Mouse (Mus musculus): ENCODE measurements around the gene Pola1.
"Not testable (repeated sequence)": the region's sequence is repeated elsewhere in the genome, so short reads cannot be mapped to it uniquely, and the experiment has no call there.

The Pola1 gene

DNA sequence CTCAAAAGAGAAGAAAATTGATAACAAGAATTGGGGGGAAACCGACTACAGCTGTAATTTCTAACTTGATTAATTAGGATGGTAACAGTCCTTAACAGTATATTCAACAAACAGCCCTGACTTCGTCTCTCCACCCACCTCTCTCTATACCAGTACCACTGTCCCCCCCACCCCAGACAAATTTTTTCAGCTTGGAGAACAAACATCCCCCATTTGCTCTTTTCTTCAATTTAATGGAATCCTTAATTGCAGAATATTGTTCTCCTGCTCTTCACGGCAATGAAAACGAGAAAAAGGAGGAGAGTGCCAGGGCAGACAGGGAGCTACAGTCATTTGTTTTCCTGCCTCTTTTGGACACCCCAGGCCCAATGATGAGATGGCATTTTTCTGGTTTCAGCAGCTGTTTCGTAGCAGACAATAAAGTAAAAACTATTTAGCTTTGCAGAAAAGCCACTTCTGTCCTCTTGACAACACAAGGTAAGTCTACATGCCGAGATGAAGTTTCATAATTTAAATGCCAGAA is 202.2 kb downstream of the Pola1 start:
- DNase-seq (ENCODE audit: low spot score): no peak

DNA sequence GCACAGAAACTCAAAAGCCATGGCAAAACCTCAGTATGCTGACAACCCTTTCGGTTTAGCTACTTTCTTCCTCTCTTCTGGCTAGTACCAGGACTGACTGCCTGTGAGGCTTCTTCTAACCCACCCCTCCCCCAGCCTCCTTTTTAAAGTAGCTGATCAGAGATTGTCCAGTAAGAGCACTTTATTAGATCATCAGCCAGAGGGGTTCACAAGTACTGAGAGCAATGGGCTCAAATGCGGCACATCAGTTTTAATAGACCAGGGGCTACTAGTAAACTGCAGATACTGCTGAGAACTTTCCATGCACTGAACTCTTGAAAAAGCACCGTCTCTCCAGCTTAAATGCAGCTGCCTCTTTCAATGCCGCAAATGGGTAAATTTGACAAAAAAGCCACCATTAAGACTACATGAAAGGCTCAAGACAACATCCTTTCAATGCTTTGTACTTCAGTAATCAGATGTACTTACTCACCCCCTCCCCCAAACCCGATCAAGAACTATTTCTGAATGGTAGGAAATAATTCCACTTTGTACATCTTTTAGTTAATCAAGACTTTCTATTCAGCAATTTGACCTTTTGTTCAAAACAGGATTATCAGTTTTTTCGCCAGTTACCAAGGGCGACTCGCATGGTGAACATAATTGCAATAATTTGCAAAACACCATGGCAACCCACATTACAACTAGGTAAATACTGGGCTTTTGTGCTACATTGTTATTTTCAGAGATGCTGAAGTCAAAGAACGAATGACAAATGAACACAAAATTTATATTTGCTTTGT is 202.8 kb downstream of the Pola1 start:
- DNase-seq (ENCODE audit: low spot score): no peak

DNA sequence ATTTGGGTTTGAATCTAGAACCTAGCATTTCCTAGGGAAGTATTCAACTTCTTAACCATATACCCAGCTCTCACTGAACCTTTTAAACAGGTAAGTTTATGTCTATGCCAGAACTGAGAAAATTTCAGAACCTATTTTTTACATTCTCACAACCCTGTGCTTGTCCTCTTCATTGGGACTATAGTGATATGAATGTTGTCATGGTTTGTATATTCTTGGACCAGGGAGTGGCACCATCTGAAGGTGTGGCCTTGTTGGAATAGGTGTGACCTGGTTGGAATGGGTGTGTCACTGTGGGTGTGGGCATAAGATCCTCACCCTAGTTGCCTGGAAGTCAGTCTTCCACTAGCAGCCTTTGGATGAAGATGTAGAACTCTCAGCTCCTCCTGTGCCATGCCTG is 231.1 kb downstream of the Pola1 start:
- DNase-seq (ENCODE audit: low spot score): not testable (repeated sequence)

DNA sequence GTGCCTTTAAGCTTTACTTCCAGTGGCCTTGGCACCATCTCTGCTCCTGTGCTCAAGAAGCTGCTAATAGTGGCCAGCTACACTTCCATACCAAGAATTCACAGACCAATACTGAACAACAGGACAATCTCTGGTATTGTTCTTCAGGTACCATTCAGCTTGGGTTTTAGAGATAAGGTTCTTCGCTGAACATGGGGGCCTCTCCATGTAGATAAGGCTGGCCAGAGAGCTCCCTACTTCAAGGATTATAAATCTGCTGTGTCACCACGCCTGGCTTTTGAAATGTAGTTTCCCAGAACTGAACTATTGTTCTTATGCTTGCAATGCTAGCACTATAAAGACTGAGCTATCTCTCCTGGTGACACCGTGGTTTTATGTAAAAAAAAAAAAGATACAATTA is 234.9 kb downstream of the Pola1 start:
- DNase-seq (ENCODE audit: low spot score): no peak

DNA sequence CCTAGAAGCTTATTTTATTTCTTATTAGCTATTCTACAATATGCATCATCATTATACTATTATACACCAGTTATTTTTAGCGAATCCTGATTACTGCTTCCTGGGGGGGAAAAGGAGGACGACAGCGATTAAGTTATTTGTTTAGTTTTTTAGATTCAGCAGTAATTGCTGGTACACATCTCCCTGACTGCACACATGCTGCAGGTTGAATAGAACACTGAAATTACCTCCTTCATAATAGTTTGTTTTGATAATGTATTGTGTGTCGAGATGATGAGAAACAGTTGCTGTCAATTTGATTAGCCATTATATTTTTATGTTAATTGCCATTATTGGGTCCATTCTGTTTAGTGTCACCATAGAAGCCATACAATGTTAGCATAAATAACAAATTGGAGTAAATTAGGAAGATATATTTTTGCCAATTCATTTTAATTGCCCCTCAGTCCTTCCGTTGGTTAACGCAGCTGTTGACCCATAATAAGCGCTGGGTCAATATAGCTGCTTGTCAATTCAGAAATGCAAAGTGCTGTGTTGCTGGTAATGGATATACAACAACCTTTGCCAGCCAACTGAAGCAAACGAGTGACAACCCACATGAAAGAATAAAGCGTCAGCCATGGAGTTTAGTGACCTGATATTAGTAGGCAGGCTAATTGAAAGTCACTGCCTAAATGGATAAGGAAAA is 254.5 kb downstream of the Pola1 start:
- DNase-seq (ENCODE audit: low spot score): peak; percentile 60

DNA sequence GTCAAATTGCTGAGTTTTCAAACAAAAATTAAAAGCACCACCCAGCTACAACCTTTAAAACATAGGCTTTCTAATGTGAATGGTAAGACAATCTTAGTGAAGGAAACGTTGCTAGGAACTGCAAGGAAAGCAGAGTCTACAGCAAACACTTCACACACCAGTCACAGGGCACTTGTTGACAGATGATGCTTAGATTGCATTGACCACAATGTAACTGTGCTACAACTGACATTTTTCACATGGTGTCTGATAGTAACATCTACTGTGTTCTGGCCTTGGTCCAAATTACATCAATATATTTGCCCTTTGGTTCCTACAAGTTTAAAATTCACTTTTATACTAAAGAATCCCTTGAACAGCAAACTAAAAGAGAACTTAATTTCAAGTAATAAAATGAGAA is 258.5 kb downstream of the Pola1 start:
- DNase-seq (ENCODE audit: low spot score): no peak

DNA sequence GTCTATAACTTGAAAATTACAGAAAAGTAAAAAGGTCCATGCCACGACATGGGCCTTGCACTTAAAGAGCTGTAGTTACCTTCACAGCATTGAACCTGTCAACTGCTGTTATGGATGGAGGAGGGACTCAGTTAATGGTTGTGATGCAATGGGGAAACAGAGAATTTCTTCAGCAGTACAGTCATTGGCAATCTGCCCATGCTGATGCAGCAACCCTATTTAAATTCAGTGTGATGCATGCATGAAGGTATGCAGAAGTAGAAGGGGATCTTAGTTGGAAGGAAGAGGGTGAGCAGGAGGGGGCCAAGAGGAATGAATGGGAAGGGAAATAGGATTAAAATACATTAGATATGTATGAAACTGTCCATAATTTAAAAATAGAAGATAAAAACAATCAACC is 262.2 kb downstream of the Pola1 start:
- no peak for DNase-seq (ENCODE audit: low spot score)

DNA sequence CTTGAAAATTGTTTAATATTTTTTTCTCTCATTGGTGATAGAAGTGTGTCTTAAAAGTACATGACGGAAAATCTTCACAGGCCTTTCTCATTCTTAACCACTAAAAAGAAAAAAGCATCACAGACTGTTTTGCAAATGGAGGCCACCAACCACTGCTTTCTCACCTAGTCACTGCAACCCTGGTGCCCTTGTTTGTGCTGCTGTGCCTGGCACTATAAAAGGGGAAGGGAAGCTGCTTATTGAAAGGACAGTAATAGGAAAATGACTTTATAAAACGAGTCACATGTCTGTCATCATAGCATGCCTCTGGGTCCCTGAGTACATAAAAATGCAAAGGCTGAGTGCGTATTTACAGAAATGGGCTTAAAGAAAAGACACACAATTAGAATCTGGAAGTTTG is 263.7 kb downstream of the Pola1 start:
- DNase-seq (ENCODE audit: low spot score): no peak

DNA sequence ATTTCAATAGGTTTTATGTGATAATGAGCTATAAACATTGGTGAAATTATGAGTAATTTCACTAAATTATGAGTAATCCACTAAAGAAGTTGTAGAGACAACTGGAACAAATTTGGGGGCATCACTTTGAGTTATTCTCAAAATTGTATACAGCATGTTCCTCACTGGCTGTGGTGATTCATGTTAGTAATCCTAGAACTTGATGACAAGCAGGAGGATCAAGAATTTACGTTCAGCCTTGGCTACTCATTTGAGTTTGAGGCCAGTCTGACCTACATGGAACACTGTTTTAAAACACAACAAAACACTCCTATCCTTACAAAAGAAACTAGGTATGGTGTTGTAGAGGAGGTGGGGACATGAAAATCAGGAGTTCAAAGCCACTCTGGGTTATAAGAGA is 310.6 kb downstream of the Pola1 start:
- DNase-seq (ENCODE audit: low spot score): no peak

DNA sequence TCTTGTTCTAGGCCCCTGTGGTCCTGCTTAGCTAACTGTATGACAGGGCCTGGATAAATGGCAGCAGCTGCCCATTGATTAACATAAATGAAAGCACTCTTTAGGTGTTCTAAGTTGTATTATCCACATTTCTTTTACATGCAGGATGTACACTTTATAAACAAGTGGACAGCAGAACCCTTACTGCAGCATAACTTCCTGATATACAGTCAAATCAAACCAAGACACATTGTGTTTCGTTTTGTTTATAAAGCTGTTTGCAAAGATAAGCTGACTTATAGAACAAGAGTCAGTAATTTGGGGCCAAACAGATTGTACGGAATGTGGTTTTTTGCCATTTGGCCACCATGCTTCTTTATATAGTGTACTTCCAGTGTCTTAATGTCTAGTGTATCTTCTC is 312.0 kb downstream of the Pola1 start:
- no peak for DNase-seq (ENCODE audit: low spot score)

DNA sequence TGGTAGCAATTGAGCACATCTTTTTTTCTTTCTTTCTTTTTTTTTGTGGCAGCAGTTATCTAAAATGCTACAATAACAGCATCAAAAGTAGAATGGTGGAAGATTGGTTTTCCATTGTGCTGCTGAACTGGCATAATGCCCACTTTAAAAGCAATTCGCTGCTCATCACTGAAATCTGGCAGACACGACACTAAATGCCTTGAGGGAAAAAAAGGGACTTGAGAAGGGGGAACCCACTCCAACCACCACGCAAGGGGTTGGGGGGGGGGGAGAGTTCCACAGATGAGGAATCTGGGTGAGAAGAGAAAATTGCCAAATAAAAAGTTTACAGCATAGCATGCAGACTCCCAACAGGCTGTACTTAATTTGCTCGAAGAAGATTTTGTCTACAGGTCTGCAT is 314.4 kb downstream of the Pola1 start:
- DNase-seq (ENCODE audit: low spot score): no peak

DNA sequence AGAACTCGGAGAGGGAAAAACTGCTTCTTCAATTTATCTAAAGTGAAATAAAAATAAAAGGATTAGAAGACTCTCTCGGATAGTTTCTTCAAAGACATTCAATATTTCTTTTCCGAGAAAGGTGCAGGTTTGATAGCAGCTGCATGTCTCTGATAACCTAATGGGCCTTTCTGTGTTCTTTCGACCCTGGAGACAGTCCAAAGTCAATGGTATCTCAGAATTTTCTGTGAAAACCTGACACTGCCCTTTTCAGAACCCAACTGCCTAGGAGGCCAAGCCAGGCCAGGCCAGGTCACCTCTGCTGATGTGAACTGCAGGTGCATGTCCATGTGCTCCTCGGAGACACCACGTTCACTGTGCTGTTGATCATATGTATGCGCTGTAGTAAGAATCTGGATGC is 326.2 kb downstream of the Pola1 start:
- DNase-seq (ENCODE audit: low spot score): no peak

DNA sequence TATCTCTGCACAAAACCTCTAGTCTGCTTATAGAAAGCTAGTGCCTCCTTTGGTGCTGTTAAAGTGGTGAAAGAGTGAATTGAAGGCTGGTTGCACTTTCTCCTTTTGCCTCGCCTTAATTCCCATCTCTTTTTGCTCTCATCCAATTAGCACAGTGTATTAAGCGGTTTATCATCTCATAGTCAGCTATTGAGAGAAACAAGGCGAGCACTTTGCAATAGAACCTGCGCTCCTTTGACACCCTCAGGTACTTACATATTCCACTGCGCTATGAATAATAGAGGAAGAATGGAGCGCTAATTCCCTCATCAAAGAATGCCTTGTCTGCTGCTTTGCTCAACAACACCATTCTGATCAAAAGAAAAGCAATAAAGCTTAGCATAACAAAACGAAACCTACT is 330.2 kb downstream of the Pola1 start:
- no peak for DNase-seq (ENCODE audit: low spot score)

DNA sequence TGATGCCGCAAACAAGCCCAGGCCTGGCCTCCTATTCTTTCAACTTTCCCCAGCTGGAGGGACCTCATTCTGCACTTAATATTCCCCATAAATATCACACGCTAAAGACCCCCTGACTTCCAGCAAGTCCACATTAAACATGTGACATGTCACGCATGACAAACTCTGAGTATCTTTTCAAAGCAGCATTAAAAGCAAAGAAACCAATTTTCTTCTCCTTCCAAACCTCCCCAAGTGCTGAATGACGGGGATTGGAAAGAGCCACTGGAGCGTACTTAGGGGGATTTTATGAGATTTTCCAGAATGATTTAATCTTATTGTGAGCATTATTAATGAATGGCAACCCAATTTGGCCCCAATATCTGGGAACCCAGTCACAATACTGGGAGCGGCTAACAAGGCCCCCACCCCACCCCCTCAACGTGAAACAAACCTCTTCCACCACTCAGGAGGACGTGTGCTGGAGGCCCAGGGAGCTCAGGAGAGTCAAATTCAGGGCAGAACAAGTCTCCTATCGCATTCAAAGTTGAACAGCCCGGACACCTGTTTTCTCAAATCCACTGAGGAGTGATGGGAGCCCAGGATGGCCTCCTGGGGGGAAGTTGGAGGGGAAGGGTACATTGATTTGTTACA is 331.7 kb downstream of the Pola1 start:
- peak; percentile 3 for DNase-seq (ENCODE audit: low spot score)

DNA sequence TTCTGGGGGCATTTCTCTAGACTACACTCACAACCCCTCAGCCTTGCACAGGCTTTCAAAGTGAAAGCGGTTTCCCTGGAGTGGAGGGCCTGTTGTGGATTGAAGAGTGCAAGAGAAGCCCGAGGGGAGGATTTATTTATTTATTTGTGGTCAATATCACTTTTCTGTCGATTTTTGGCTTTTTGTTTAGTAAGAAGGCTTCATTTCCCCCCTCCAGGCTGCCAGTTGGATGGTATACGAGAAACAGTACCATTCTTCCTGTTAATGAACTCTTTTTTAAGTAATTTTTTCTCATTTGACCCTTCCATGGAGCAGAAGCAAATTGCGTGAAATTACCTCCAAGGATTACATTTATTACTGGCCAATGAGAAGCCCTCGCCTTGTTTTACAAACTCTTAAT is 332.2 kb downstream of the Pola1 start:
- DNase-seq (ENCODE audit: low spot score): peak; percentile 2

DNA sequence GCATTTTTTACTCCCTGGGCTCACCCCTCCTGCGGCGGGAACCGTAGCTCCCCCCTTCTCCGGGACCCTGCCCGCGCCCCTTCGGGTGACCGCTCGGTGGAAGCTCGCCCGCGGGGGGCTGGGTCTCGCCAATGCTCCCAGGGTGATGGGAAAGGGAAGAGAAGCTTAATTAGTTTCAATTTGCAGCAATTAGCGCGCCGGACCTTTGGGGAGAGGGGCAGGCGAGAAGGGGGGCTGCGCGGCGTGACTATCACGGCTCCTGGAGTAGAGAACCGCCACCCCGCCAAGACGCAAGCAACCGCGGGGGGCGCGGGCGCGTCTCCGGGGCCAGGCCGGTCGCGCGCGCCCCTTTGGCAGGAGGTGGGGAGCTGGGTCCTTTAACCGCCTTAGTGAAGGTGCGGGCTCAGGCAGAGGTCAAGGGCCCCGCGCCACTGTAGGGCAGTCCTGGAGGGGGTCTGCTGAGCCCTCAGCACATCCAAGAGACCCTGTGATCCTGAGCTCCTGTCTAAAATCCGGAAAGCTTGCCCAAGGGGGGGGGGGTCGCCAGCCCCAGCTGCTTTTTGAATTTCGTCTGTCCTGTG is 332.8 kb downstream of the Pola1 start:
- DNase-seq (ENCODE audit: low spot score): peak; percentile 2

DNA sequence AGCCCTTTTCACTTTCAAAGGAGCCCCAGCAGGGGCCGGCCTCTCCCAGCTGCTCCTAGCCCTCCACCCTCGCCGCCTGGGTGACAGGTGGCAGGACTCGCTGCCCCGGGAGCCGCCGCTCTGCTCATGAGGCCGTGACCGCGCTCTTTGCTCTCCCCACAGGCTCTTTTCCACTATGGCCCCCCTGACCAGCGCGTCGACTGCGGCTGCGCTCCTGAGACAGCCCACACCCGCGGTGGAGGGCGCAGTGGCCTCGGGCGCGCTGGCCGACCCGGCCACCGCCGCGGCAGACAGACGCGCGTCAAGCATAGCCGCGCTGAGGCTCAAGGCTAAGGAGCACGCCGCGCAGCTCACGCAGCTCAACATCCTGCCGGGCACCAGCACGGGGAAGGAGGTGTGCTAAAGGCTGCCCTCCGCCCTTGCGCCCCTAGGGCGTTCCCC is 334.9 kb downstream of the Pola1 start:
- DNase-seq (ENCODE audit: low spot score): peak; percentile 42

DNA sequence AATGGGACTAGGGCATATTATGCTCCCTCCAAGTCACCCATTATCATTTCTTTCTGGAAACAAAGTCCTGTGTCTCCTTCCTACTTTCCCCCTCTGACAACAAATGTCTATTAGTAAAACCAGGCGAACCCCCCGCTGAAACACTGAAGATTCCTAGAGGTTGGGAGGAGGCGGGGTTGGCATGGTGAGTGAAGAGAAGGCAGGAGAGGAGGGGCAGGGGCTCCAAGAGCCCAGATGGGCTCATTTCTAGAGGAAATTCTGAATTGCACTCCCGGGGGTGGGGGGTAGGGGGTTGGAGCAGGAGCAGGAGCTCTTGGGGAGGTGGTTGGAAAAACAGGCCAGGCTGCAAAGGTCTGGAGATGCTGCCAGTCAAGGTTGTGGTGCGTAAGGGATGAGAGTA is 336.1 kb downstream of the Pola1 start:
- DNase-seq (ENCODE audit: low spot score): no peak

DNA sequence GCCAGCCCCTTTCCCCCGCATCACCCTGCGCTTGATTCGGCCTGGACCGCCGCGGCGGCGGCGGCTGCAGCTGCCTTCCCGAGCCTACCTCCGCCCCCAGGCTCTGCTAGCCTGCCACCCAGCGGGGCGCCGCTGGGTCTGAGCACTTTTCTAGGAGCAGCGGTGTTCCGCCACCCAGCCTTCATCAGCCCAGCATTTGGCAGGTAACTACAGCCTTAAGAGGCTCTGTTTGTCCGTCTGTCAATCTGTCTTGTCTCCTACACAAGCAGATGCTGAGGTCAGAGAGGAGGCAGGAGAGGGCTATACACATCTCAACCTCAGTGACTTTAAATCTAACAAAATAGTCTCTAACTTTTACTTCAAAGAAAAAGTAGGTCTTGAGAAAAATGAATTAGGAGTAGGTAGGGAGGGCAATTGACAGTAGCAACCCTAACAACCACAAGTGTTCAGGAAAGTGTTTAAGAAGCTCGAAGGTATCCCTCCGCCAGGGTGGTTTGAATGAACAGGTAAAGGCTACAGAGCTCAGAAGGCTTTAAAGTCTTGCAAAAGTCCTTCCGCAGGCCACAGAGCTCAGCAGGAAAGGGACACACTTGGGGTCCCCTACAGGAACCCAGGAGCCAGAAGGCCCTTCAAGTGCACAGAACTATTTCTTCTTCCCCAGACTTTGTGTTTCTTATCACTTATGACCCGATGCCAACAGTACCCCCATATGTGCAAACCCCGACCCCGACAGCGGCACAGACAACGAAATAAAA is 337.0 kb downstream of the Pola1 start:
- peak; percentile 2 for DNase-seq (ENCODE audit: low spot score)

DNA sequence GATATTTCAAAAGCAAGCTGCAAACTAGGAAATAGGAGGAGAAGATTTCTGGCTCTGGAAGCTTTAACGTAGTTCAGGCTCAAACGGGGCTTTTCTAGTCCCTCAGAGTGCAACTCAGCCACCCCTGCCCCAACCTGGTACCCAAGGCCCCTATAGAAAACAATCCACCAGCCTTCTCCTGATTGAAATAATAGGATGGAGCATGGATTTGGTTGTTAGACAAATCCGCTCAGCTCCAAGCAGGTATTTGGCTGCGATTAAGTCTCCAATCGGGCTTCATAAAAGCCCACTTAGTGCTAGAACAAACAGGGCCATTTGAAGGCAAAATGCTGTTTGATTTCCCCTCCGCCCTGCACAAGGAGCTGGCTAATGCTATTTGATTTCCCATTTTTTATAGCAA is 339.9 kb downstream of the Pola1 start:
- DNase-seq (ENCODE audit: low spot score): peak; percentile 2

DNA sequence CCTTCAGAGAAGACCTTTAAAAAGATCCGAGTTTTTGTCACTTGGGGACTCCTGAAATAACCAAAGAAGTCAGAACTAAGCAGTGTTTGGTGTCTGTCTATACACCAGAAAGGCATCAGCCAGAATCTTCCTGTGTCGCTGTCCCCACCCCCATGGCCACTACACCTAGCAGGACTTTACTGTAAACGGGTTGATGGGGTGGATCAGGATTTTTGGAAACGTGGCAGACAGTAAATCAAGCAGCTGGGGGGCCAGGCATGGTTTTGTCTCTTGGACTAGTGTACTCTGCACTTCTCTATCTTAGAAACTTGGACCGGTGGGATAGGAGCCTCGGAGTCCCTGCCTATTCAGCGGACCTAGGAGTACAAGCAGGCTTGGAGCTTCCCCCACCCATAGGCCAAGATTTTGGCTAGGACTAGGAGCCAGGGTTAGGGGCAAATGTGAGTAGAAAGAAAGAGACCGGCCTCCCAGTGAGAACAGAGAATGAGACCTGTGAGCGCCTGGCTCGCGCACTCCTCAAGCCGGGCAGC is 342.0 kb downstream of the Pola1 start:
- DNase-seq (ENCODE audit: low spot score): peak; percentile 9

DNA sequence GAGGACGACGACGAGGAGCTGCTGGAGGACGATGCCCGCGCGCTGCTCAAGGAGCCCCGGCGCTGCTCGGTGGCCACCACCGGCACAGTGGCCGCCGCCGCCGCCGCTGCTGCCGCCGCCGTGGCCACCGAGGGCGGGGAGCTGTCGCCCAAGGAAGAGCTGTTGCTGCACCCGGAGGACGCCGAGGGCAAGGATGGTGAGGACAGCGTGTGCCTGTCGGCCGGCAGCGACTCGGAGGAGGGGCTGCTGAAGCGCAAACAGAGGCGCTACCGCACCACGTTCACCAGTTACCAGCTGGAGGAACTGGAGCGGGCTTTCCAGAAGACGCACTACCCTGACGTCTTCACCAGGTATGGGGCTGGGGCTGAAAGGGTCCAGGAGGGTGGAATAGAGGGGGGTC is 342.9 kb downstream of the Pola1 start:
- DNase-seq (ENCODE audit: low spot score): peak; percentile 32
